Mouse (Mus musculus): ENCODE results near the gene Mturn. TPM values are rescaled to one million over a fixed set of nuclear protein-coding genes. Genes with fewer than 3 reads are reported as not detected.

The Mturn gene
- polyA plus RNA-seq, 1 experiment from 2014 or later = 8.2 TPM

DNA sequence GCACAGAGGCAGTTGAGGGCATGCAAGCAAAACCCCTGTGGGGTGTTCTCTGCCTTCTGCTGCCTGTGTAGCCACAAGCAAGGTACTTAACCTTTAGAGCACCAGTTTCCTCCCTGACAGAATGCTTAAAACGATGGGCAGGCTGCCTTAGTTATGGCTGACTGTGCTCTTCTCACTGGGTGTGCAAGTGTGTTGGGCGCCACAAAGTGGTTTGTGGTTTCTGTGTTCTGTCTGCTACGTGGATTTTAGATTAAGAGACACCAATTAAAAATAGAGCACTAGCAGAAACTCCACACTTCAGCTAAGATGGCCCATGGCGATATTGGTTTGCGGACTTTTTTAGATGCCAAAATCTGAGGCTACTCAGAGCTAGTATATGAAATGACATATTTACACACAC, 3.7 kb downstream of the Mturn start:
- H3K27ac ChIP-seq = no peak overlapping the region
- no peaks in the 10 kb centered on the region for H3K9me3 ChIP-seq
- ATAC-seq (ENCODE audit: insufficient read depth, low FRiP score, low read depth) = no peak
- no peak overlapping the region for H3K4me3 ChIP-seq (replicated peaks)
- no peak overlapping the region for H3K4me2 ChIP-seq
- 0 out of 2 replicates have a peak, but pooled peaks cover 3% of the 10 kb centered on the region for H3K27me3 ChIP-seq (replicated peaks)
- H3K9ac ChIP-seq = no peak overlapping the region
- WGBS = 79% methylated on average over 5 of the region's 5 CpGs
- H3K36me3 ChIP-seq = no peaks in the 10 kb centered on the region
- H3K4me1 ChIP-seq = 0 out of 2 replicates have a peak, but pooled peaks cover 12% of the 10 kb centered on the region

GRCm38 (mm10) chr6:54685716-54686395, 4.4 kb downstream of the Mturn start:
- H3K36me3 ChIP-seq = no peaks in the 10 kb centered on the region
- no peak overlapping the region for H3K27ac ChIP-seq
- no peak overlapping the region for H3K9ac ChIP-seq
- 0 out of 2 replicates have a peak, but pooled peaks cover 3% of the 10 kb centered on the region for H3K27me3 ChIP-seq (replicated peaks)
- 72% methylated on average over 14 of the region's 14 CpGs for WGBS
- H3K4me2 ChIP-seq = no peak overlapping the region
- ATAC-seq (ENCODE audit: insufficient read depth, low FRiP score, low read depth) = no peak
- H3K4me1 ChIP-seq = 0 out of 2 replicates have a peak, but pooled peaks cover 8% of the 10 kb centered on the region
- no peaks in the 10 kb centered on the region for H3K9me3 ChIP-seq
- no peak overlapping the region for H3K4me3 ChIP-seq (replicated peaks)

DNA sequence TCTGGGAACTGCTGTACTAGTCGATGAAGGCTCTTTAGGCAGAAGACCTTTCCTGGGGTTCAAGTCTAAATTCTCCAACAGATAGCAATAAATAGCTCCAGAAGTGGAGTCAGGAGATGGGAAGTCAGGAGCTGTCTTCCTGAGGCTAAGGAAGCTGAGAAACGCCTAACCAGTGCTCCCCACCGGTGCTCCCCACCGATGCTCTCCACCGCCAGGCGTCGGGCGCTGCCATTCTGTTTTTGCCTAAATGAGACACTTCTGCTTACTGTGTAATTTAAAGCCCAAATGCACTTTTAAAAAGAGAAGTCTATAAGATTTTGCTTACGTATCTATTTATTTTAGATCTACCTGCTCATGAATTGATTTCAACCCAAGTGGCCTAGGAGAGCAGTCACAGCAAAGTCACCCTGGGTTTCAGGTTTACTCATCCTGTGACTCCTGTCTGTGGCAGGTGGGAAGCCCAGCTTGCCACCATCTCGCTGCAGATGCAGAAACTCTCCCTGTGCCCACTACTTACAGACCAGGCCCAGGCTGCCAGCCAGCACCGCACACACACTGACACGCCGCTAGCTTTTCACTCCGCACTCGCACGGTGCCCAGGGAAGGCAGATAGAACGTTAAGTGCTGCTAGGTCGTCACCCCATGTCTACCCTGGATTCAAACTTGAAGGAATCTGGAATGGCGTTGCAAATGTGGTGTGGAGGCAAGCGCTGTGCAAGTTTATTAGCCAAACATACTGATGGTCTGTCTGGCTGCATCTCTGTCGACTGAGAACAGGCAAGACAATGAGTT, 5.7 kb downstream of the Mturn start:
- H3K27me3 ChIP-seq (replicated peaks) = 0 out of 2 replicates have a peak, but pooled peaks cover 3% of the 10 kb centered on the region
- H3K4me2 ChIP-seq = no peak overlapping the region
- no peak overlapping the region for H3K9ac ChIP-seq
- H3K4me1 ChIP-seq = 0 out of 2 replicates have a peak, but pooled peaks cover 5% of the 10 kb centered on the region
- H3K4me3 ChIP-seq (replicated peaks) = no peak overlapping the region
- H3K36me3 ChIP-seq = no peaks in the 10 kb centered on the region
- no peak for ATAC-seq (ENCODE audit: insufficient read depth, low FRiP score, low read depth)
- H3K9me3 ChIP-seq = no peaks in the 10 kb centered on the region
- WGBS = 89% methylated on average over 21 of the region's 21 CpGs
- no peak overlapping the region for H3K27ac ChIP-seq

DNA sequence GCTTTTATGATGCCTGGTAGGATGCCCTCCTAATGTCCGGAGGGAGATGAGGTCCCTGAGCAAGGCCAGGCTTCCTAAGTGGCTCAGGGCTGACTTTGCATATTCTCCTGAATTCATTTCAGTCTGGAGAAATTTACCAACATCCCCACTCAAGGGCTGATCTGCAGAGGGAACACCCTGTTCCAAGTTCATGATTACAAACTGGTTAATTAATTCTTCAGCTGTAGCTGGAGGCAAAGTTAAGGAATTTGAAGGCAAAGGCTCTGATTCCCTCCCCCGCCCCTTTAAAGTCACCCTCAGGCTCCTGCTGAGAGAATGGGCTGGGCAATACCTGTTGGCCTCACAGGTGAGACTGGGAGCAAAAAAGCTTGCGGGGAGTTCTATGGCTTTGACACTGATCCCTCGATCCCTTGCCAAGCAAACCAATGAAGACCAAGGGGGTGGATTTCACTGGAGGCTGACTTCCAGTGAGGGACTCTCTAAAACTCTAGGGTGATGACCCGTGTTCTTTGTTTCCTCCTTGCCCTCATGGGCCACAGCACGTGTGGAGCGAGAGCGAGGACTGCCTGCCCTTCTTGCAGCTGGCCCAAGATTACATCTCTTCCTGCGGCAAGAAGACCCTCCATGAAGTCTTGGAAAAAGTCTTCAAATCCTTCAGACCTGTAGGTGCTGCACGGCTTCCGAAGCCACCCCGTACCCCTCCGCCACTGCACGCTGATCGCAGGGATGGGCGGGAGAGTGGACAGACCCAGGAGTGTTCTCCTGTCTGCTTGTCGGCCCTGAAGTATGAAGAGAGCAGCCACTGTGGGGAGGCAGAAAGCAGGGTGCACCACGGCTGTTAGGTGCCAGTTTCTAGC, 7.3 kb downstream of the Mturn start:
- no peak overlapping the region for H3K4me3 ChIP-seq (replicated peaks)
- no peaks in the 10 kb centered on the region for H3K4me1 ChIP-seq
- H3K27me3 ChIP-seq (replicated peaks) = 0 out of 2 replicates have a peak, but pooled peaks cover 3% of the 10 kb centered on the region
- ATAC-seq (ENCODE audit: insufficient read depth, low FRiP score, low read depth) = no peak
- H3K9ac ChIP-seq = no peak overlapping the region
- 78% methylated on average over 18 of the region's 18 CpGs for WGBS
- no peaks in the 10 kb centered on the region for H3K36me3 ChIP-seq
- H3K27ac ChIP-seq = no peak overlapping the region
- H3K9me3 ChIP-seq = no peaks in the 10 kb centered on the region
- no peak overlapping the region for H3K4me2 ChIP-seq

DNA sequence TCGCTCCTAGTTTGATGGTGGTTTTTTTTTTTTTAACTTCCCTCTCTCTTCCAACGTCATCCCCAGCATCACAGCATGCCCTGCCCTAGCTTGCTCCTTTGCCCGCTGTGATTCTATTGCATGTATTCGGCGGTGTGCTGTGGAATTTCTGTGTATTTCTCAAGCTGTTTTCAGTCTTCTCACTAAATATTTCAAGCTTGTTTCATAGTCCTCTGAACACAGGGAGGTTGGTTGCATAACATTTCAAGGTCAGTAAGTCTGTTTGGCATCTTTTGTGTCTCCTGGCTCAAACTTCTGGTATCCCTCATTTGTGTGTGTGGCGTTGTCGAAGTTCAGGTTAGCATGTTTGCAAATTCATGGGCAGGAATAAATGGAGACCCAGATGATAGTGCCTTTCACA, 8.3 kb downstream of the Mturn start:
- Histone ChIP-seq H3K27ac (no peak overlapping the region), H3K4me3 (replicated peaks) (no peak overlapping the region), H3K4me1 (no peaks in the 10 kb centered on the region), H3K36me3 (no peaks in the 10 kb centered on the region), H3K9ac (no peak overlapping the region), H3K9me3 (no peaks in the 10 kb centered on the region), H3K27me3 (replicated peaks) (0 out of 2 replicates have a peak, but pooled peaks cover 3% of the 10 kb centered on the region), H3K4me2 (no peak overlapping the region)
- WGBS = 87% methylated on average over 7 of the region's 7 CpGs
- ATAC-seq (ENCODE audit: insufficient read depth, low FRiP score, low read depth) = no peak

DNA sequence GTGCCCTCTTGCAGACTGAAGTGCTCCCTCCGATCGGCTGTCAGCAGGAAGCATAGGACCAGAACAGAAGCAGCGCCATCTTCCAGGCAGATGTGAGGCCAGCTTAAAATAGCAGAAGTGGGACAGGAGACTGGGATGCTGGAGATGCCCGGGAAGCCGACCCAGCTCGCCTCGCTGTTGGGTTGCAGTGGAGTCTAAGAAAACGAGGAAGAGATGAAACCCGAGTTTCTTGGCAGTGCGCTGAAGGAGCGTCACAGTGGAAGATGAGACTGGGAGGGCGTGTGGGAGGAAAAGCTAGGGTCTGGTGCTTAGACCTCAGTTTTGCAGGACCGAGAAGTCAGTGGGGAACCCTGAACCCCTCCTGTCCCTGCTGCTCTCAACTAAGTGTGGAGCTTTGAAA, 9.4 kb downstream of the Mturn start:
- 0 out of 2 replicates have a peak, but pooled peaks cover 3% of the 10 kb centered on the region for H3K27me3 ChIP-seq (replicated peaks)
- ATAC-seq (ENCODE audit: insufficient read depth, low FRiP score, low read depth) = no peak
- no peak overlapping the region for H3K4me3 ChIP-seq (replicated peaks)
- no peak overlapping the region for H3K27ac ChIP-seq
- H3K4me1 ChIP-seq = no peaks in the 10 kb centered on the region
- no peaks in the 10 kb centered on the region for H3K36me3 ChIP-seq
- H3K9ac ChIP-seq = no peak overlapping the region
- H3K9me3 ChIP-seq = no peaks in the 10 kb centered on the region
- 77% methylated on average over 13 of the region's 13 CpGs for WGBS
- no peak overlapping the region for H3K4me2 ChIP-seq

DNA sequence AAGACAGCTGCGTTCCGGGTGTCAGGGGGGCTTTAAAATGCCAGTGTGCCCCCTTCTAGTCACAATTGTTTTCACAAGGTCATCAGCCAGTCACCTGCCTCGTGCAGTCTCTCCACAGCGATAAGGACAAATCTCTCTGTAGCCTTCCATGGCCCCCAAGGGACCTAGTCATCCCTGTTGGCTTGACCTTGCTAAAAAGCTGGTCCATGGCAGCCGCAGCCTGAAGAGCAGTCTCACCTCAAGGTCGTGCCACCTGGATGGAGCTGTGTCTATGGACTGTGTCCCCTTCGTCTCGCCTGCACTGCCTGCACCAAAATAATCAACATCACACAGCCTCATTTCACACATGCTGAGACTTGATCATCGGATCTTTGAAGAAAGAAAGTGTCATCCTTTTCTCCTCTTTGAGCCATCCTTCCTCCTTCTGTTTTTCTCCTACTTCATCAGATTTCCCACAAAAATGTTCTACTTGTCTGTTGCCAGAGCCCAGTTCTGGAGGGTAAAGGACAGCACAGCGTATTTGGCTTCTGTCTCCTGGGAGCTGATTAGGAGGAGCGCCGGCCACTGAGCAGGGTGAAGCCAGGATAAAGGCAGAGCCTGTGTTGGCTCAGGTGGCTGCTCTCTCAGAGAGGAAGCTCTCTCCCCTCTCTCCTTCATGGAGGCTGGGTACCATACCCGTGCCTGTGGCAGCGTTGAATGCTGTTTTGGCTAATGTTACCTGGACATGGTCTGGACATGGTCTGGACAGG, 10.1 kb downstream of the Mturn start:
- H3K27ac ChIP-seq = no peak overlapping the region
- H3K4me2 ChIP-seq = no peak overlapping the region
- ATAC-seq (ENCODE audit: insufficient read depth, low FRiP score, low read depth) = no peak
- H3K36me3 ChIP-seq = no peaks in the 10 kb centered on the region
- 74% methylated on average over 14 of the region's 14 CpGs for WGBS
- no peak overlapping the region for H3K4me3 ChIP-seq (replicated peaks)
- no peaks in the 10 kb centered on the region for H3K4me1 ChIP-seq
- H3K27me3 ChIP-seq (replicated peaks) = no peaks in the 10 kb centered on the region
- H3K9me3 ChIP-seq = no peaks in the 10 kb centered on the region
- no peak overlapping the region for H3K9ac ChIP-seq

DNA sequence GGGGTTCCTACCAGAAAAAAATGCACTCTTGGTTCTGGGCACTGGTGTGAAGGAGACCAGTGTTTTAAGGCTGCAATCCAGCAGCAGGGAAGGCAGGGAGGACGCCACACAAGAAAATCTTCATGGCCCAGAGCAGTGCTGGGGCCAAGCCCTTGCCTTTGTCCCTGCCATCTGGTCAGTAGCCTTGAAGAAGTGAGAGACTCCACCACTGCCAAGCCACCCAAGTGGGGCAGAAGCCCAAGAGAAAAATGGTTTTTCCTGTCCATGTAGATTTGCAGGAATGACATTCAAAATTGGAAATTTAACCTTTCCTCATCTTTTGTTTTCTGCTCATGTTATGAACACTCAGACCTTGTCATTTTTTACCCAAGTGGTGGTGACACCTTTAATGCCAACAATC, 10.8 kb downstream of the Mturn start:
- Histone ChIP-seq H3K4me3 (replicated peaks) (no peak overlapping the region), H3K36me3 (no peaks in the 10 kb centered on the region), H3K4me1 (no peaks in the 10 kb centered on the region), H3K9me3 (no peaks in the 10 kb centered on the region), H3K9ac (no peak overlapping the region), H3K4me2 (no peak overlapping the region), H3K27me3 (replicated peaks) (no peaks in the 10 kb centered on the region), H3K27ac (no peak overlapping the region)
- WGBS = 66% methylated on average over 1 of the region's 1 CpGs
- no peak for ATAC-seq (ENCODE audit: insufficient read depth, low FRiP score, low read depth)

DNA sequence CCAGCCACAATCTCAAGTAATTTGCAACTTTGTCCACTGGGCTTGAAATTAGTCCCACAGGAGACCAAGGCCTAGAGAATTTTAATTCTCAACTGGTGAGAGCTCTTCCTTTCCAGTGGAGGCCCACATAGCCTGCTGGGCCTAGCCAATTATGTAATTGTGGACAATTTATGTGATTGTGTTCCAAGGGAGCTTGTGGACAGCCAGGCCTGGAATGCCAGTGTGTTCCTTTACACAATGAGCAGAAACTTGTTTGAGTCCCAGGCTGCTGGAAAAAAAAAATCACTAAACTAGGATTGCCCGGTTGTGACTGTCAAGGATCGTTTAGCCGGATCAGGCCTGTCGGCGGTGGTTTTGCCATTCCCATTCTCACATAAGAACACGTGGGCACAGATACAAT, 11.9 kb downstream of the Mturn start:
- H3K36me3 ChIP-seq = no peaks in the 10 kb centered on the region
- no peak overlapping the region for H3K27ac ChIP-seq
- no peak overlapping the region for H3K9ac ChIP-seq
- H3K4me1 ChIP-seq = no peaks in the 10 kb centered on the region
- WGBS = 88% methylated on average over 6 of the region's 6 CpGs
- no peak for ATAC-seq (ENCODE audit: insufficient read depth, low FRiP score, low read depth)
- no peak overlapping the region for H3K4me2 ChIP-seq
- no peak overlapping the region for H3K4me3 ChIP-seq (replicated peaks)
- H3K9me3 ChIP-seq = no peaks in the 10 kb centered on the region
- no peaks in the 10 kb centered on the region for H3K27me3 ChIP-seq (replicated peaks)

- no peak overlapping the region for H3K27ac ChIP-seq
These were observed 17.5 kb downstream of the Mturn start for GRCm38 (mm10) chr6:54698691-54699476.

More at GRCm38 (mm10) chr6:54698691-54699476, 17.5 kb downstream of the Mturn start:
- H3K4me2 ChIP-seq = peak overlapping the region; percentile 98
- H3K9me3 ChIP-seq = no peaks in the 10 kb centered on the region
- H3K36me3 ChIP-seq = no peaks in the 10 kb centered on the region
- H3K4me1 ChIP-seq = peaks cover 6% of the 10 kb centered on the region; the same call in 1 of the 2 replicates
- peak overlapping the region; percentile 25; the same call in 1 of the 2 replicates for H3K9ac ChIP-seq
- H3K4me3 ChIP-seq (replicated peaks) = peak overlapping the region; percentile 46
- 6% methylated on average over 24 of the region's 24 CpGs for WGBS
- peaks cover under 1% of the 10 kb centered on the region; the same call in 1 of the 2 replicates for H3K27me3 ChIP-seq (replicated peaks)
- peak; percentile 45; the same call in 1 of the 2 replicates for ATAC-seq (ENCODE audit: insufficient read depth, low FRiP score, low read depth)
